Mouse (Mus musculus) mouse embryonic stem cell (cell line): ENCODE results near the gene Hps4.

Experiments
- in situ Hi-C, 2 experiments: fragments of 300-500 bp; cut with MboI; formaldehyde crosslinking; loops; 1 replicate in 1 of 2; 3 replicates in 1 of 2; pipeline ENCODE4 v1.14.3; 2019 to 2020; ENCODE audit warnings: low sequenced_read_pairs in 2 of 2, low pct_unique_long_range_greater_than_20kb in 1 of 2, mixed read lengths in 1 of 2; ENCODE audit not compliant: unreplicated experiment in 1 of 2

Hps4 gene

GRCm38 (mm10) chr5:112426635-112427034 lies 83.8 kb downstream of the Hps4 start:
- in situ Hi-C loops: loop anchor here in 1 of 2 experiments (10.0 kb wide), 1 partner anchor 182 kb away; no protein-coding TSS in a partner anchor

- in situ Hi-C loops: loop anchor here in 1 of 2 experiments (10.0 kb wide), 1 partner anchor 182 kb away; no protein-coding TSS in a partner anchor
Measured at GRCm38 (mm10) chr5:112427283-112427682, 84.4 kb downstream of the Hps4 start.
